Mouse (Mus musculus) cerebellum, postnatal 25 days (tissue): ENCODE data around the gene Cenpt.
A peak's percentile ranks its signal among the peaks of the same experiment; 100 is the strongest.

Experiments used
- DNase-seq, 2 experiments: peaks; one replicate each; pipeline ENCODE4 v3.0.0; 2021; ENCODE audit warnings: mixed read lengths in 2 of 2

Gene Cenpt

DNA sequence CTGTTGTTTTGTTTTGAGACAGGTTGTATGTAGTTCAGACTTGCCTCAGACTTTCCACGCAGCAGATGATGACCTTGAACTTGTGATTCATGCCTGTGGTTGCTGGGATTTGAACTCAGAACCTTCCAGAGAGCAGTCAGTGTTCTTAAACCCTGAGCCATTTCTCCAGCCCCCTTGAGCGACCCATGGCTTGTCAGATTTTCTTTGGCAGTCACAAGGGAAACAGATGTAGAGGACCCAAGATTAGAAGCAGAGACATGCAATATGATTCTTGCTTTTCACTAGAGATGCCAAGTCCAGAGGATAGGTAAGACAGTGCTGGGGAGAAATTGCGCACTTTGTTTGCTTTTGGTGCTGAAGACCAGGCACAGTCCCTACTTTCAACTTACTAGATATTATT lies at the start of gene Cenpt:
Gene Cenpt (minus strand): TSS at position 101 of the 400 bp plus-strand sequence.
- DNase-seq = no peak

DNA sequence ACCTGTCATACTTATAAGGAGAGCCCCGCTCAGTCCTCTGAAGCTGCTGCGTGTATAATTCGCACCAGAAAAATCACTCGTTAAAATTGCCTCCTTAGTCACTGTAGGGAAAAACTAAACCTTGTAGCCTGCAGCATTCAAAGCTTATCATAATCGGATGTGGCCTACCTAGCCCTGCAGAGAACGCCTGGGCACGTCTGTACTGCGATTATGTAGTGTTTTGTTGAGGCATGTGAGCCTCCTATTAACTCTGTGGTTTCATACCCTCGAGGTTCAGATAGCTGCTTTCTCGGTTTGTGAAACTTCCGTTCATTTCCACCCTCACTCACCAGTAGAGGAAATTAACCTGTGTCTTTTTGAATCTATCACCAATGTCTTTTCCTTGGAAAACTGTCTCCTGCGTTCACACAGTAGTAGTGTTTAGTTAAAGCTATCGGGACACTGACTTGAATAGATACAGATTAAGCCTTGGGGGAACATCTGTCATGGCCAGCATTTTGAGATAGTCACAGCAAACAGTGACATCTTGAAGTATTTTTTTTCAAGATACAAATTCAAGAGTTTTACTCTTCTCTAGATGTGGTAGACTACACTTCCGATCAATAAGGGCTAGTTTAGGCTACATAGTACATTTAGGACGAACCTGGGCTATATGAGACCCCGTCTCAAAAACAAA lies 48.0 kb upstream of the Cenpt start:
- DNase-seq = no peak

GRCm38 (mm10) chr8:105900180-105900940 lies 47.3 kb upstream of the Cenpt start, which contains the start of gene Pskh1:
Pskh1 (plus strand) TSS chr8:105900441.
- peak; percentile 96 for DNase-seq

DNA sequence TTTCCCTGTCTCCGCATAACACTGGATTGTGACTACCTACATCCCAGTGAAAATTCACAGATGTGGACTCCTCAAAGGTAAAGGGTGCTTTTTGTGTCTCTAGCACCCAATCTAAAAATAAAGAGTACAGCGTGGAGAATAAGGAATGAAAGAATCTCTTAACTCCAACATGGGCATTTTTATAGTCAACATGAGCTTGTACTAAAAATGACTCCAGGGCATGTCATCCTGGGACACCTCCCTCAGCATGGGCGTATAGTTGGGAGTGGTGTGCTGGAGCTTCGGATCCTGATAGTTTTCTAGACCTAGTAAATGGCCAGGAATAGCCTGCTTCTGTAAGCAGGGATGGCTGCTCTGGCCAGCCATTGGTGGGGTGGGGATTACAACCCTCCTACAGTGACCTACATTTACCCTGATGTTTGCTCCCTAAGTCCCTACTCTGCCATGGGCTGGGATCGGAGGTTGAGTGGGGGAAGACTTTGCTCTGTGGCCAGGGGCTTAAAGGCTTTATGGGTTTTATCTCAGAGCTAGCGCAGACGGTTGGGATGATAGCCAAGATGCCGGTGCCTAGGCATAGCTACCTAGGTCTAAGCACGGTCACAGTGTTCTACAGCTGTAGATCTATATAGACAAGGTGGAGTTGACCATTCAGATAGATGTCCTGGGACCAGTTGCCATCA lies 44.9 kb upstream of the Cenpt start:
- DNase-seq = no peak

DNA sequence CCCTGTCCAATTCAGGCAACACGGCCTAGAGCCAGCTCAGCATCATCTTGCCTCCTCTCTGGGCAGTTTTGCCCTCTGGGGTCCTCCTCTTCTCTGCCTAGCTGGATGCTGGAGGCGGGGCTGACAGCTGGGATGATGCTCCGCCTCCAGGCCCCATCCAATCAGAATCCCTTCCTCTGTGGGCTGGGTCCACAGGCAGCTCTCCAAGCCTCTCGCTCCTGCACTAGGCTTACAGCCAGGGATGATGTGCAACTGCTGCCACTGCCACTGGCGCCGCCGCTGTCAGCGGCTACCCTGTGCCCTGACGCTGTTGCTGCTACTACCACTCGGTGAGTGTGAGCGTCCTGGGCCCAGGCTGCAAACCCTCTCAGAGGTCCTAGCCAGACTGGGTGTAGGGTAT lies 40.3 kb upstream of the Cenpt start, which contains the start of gene Nrn1l:
Gene Nrn1l (plus strand): TSS at position 229 of the 400 bp plus-strand sequence.
- peak in 1 of 2 experiments; percentile 53 for DNase-seq

DNA sequence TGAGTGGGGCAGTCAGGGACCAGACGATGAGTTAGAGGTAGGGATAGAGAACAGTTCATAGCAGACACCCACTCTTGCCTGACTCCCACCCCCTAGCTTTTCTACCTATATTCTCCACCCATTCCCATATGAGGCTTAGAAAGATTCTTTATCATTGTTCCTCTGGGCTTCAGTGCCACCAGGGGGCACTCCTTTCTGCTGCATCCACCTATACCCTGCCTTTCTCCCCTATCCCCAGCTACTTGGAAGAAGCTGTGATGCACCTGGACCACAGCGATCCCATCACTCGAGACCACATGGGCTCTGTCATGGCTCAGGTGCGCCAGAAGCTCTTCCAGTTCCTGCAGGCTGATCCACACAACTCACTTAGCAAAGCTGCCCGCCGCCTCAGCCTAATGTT lies 39.4 kb upstream of the Cenpt start:
- DNase-seq = peak in 1 of 2 experiments; percentile 55

DNA sequence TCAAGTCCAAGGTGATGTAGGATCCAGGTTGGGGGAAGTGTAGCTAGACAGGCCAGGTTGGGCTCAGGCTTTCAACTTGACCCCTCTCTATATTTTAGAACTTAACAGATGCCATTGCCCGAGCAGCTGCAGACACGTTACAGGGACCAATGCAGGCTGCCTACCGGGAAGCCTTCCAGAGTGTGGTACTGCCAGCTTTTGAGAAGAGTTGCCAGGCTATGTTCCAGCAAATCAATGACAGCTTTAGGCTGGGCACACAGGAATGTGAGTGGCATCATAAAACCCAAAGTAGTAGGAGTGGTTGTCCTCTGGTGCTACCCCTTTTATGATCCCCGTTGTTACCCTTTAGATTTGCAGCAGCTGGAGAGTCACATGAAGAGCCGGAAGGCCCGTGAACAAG lies 37.8 kb upstream of the Cenpt start:
- peak in 1 of 2 experiments; percentile 33 for DNase-seq

DNA sequence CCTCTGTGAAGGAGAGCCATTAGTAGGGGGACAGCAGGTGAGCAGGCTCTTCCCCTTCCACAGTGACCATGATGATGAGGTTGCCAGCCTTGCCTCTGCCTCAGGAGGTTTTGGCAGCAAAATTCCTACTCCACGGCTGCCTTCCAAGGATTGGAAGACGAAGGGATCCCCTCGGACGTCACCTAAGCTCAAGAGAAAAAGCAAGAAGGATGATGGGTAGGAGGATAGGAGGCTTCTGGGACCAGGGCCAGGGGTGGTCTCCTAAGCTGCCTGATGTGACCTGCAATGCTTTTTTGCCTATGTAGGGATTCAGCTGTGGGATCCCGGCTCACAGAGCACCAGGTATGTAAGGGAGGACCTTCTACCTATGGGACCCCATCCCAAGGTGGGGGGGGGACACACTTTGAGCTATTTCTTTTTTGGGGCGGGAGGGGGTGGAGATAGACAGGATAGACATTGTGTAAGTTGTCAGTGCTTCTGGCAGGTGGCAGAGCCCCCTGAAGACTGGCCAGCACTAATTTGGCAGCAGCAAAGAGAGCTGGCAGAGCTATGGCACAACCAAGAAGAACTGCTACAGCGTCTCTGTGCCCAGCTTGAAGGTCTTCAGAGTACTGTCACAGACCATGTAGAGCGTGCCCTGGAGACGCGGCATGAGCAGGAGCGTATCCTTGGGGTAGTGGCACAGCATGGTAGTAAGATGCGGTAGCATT lies 36.8 kb upstream of the Cenpt start:
- DNase-seq = peak; percentile 43 to 46

DNA sequence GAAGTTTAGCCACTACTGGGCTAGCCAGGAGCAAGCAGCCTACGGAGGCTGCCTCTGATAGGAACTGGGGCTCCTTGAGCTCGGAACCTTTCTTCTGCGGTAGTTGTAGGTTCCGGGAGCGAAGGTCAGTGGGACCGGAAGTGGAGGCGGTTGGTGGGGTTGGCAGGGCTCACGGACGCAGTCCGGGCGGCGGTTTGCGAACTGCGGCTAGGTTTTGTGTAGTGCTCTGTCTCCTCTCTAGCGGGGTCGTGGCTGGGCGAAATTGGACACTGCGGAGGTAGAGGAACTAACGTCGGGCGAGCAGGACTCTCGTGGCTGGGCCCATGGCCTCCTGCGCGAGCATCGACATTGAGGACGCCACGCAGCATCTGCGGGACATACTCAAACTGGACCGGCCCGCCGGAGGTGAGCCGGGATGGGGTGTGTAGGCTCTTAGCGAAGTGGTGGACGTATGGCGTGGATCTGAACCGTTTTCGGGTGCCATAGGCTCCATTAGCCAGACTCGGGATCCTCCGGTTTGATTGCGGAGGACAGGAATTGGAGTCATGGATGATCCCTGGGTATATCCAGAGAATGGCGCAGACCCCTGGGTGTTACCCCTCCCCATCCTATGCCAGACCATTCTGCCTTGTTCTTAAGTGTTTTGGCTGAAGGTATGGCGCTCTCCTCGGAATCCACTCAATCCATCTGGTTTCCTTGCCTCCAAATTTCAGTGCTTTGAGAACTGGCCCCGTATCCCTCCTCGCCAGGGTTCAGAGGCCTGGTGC lies 27.9 kb upstream of the Cenpt start, which contains the start of gene Edc4:
Gene Edc4 (plus strand): TSS at position 128 of the 767 bp plus-strand sequence.
- peak; percentile 91 for DNase-seq

DNA sequence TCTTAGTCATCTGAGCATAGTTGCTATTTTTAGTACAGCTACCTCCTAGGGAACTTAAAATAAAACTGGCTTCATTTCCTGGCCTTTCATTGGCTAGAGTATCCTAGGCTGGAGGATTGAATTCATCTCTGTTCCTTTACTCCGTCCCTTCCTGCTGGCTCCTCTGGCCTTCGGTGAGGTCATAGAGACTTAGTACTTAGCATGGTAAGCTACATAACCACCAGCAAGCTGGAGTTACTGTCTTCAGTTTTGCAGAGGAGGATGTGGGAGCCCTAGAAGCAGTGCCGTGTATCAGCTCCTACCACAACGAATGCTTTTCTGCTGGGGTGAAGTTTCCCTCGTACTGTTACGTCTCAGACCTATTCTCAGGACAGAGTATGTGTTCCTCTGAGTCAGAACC lies 21.2 kb upstream of the Cenpt start:
- peak; percentile 69 to 72 for DNase-seq

- no peak for DNase-seq
These were observed 13.4 kb upstream of the Cenpt start for GRCm38 (mm10) chr8:105866364-105867029.

GRCm38 (mm10) chr8:105861951-105862350 lies 8.9 kb upstream of the Cenpt start:
- peak in 1 of 2 experiments; percentile 33 for DNase-seq

DNA sequence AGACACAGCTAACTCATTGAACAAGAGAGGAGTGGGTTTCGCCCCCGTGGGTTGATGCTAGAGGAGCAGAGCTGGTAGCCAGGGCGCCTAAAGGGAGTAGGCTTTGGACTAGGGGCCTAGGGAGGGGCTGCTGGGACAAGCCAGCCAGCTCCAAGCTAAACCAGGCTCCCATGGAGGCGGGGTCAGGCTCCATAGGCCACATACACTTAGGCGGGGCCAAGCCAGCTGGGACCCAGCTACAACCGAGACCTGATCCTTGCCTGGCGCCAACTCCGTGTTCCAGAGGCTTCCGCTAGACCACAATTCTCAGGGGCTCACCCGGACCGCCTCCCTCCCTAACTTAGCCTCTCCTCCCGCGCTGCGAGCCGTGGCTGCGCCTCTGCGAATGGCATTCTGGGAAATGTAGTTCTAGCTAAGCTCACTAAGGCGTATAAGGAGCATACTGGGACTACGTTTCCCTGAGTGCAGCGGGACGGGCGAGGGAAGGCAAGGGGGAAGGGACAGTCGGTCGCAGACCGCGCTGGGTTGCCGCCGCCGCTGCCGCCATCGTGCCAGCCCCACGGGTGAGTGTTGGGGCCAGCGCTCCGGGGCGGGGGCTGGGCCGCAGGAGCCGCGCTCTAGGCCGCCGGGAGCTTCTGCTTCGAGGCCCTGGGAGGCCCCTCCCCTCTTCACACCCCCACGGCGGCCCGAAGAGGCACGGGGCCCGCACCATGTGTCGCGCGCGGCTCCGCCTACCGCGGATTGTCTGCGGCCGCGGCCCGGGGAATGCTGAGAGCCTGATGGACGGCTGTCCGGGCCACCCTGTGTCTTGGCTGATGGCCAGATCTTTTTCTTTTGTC lies 7.3 kb upstream of the Cenpt start, which contains the start of gene Nutf2:
Gene Nutf2 (plus strand): TSS at position 438 of the 839 bp plus-strand sequence.
- peak; percentile 92 for DNase-seq

GRCm38 (mm10) chr8:105859314-105859713 lies 6.2 kb upstream of the Cenpt start:
- DNase-seq = no peak

DNA sequence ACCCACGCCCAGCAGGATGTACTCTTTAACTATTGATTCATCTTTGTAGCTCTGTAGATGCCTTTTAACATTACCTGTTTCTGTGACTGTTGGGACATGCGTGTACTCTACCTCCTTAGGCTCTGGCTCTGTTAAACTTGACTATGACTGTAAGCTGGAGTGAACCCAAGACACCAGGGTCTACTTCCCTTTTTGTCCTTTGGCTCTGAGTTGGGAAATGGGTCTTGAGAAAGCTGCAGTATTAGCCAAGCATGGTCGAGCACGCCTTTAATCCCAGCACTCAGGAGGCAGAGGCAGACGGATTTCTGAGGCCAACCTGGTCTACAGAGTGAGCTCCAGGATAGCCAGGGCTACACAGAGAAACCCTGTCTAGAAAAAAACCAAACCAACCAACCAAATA lies 5.4 kb upstream of the Cenpt start:
- DNase-seq = no peak

DNA sequence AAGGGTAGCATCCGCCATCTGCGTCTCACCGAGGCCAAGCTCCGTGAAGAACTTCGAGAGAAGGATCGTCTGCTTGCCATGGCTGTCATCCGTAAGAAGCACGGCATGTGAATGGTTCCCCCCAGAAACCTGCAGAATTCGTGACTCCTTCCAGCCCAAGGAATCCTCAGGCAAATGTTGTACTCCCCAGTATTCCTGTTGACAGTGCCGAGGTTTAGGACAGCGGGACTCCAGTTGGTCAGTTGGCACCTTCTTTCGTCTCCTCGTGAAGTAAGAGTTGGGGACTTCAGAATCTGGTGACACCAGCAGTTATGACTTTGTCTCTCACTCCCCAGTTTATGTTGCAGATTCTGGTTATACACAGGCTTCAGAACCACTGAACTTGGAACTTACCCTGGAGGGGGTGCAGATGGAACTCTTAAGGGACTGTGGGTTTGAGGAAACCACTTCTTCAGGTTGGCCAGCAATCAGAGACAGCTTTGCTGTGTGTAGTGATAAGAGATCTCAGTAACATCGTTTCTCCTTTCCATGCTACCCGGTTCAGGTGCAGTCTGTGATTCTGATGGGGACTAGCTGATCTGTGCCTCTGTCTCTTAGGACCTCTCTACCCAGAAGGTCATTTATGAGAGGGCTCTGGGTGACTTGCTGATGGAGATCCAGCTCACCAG lies 3.2 kb upstream of the Cenpt start:
- DNase-seq = no peak

DNA sequence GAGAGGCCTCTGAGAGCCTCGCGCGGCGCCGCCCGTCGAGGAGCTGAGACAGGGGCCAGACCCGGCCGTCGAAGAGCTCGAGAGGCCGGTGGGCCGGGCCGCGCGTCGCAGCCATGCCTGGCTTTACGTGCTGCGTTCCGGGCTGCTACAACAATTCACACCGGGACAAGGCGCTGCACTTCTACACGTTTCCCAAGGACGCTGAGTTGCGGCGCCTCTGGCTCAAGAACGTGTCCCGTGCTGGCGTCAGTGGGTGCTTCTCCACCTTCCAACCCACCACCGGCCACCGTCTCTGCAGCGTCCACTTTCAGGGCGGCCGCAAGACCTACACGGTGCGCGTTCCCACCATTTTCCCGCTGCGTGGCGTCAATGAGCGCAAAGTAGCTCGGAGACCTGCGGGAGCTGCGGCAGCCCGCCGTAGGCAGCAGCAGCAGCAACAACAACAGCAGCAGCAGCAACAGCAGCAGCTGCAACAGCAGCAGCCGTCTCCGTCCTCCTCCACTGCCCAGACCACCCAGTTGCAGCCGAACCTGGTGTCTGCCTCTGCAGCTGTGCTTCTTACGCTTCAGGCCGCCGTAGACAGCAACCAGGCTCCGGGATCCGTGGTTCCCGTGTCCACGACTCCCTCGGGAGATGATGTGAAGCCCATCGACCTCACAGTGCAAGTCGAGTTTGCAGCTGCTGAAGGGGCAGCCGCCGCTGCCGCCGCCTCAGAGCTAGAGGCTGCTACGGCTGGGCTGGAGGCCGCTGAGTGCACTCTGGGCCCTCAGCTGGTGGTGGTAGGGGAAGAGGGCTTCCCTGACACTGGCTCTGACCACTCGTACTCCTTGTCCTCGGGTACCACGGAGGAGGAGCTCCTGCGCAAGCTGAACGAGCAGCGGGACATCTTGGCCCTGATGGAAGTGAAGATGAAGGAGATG lies 2.4 kb upstream of the Cenpt start:
- DNase-seq = peak; percentile 68 to 70

DNA sequence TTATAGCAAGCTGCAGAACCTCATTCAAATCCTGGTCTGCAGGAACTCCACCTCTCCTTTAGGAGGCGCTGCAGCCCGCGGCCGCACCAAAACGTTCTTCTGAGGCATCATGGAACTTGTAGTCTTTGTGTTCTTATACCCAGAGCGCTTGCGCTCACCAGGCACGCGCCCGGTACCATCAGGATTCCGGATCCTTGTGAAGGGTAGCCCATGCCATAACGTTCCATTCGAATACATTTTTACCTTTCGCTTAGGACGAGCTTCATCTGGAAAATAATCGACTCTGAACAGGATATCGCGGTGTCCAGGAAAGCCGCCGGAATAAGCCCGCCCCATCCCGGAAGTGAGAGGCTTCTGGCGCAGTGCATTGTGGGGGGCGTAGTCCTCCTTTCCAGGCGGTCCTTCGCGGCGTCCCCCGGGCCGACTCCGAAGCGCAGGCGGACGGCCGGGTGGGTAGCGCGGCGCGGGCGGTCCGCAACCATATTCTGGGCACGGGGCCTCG lies 1.7 kb upstream of the Cenpt start, which contains the start of gene Thap11:
Gene Thap11 (plus strand): TSS at position 418 of the 502 bp plus-strand sequence.
- peak; percentile 93 to 95 for DNase-seq
